Mouse (Mus musculus) CD4-positive, CD25-positive, alpha-beta regulatory T cell, adult 2 months (primary cell): ENCODE measurements around the gene Dock3.

Experiments used
- DNase-seq: peaks from one replicate; pipeline ENCODE4 v3.0.0-alpha.2; 2012; ENCODE audit warnings: low read depth, low spot score

Dock3 gene

GRCm38 (mm10) chr9:107231539-107232139 lies at the start of gene Dock3:
Dock3 (minus strand) TSS chr9:107231909.
- DNase-seq = peak; percentile 72

GRCm38 (mm10) chr9:107280322-107281027 lies 48.8 kb upstream of the Dock3 start:
- DNase-seq = peak; percentile 79

GRCm38 (mm10) chr9:107279378-107280321 lies 47.9 kb upstream of the Dock3 start:
- DNase-seq = peak; percentile 51

- DNase-seq = peak; percentile 67
Observed at GRCm38 (mm10) chr9:107278527-107279377, 47.0 kb upstream of the Dock3 start.

GRCm38 (mm10) chr9:107278126-107278525 lies 46.4 kb upstream of the Dock3 start:
- DNase-seq = no peak

DNA sequence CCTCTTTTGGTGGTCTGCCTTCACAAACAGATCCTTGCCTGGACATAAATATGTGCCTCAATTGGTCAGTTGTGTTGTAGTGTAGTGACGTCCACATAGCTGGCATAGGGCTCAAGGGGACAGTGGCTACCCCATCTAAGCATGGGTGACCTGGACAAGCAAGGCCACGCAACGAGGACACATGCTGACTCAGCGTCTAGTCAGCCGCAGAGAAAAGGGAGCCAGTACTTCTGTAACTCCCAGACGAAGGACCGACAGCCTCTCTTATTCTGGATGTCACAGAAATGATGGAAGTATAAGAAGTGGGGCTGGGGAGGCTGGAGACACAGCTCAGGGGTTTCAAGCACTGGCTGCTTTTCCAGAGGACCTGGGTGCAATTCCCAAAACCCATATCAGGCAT lies 45.9 kb upstream of the Dock3 start:
- DNase-seq = no peak

DNA sequence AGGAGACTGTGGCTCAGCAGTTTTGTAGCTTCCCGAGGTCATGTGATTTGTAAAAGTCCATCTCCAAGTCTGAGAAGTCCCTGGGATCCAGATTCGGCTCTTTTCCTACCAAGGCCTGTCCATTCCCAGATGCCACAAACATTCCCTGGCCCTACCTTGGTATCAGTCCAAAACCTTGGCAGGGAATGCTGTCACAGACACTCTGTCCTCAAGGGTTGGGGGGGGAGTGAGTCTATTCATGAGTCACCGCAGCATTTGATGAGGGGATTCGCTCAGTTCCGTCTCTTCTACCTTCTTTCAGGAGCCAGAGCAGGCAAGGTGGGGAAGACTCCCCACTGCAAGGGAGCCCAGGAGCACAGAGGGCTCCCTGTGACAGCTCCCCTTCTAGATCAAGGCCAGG lies 44.0 kb upstream of the Dock3 start:
- DNase-seq = no peak

GRCm38 (mm10) chr9:107274751-107275150 lies 43.0 kb upstream of the Dock3 start:
- DNase-seq = no peak

DNA sequence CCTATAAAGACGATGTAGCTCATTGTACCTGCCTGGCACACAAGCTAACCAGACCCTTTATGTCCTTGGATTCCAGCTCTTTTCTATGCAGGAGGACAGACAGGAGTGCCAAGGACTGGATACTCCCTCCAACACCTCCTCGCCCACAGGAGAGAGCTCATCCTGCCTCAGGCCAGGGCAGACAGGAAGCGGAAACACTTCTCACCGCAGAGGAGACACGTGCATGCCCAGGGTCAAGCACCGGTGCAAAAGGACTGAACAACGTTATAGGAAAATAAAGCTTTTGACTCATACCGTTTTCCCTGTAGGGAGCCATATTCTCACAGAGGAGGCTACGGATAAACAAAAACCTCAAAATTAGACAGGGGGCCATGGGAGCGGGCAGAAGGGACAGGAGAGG lies 41.5 kb upstream of the Dock3 start:
- peak; percentile 33 for DNase-seq

DNA sequence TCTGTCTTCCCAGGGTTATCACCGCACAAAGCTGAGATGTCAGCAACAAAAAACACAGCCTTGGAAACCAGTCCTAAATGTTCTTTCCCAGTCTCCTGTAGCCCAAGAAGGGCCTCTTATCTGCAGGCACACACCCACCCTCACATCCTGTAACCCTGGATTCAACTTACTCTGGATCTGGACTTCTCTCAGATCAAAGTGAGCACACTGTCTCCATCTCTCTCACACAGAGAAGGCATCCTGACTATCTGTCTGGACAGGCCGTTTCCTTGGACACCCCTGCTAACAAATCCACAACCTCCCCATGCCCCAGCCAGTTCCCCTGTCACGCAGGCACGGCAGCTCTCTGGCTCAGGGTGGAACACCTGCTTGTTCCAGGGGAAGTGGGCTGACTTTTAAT lies 40.6 kb upstream of the Dock3 start:
- DNase-seq = no peak

GRCm38 (mm10) chr9:107271177-107271938 lies 39.6 kb upstream of the Dock3 start:
- no peak for DNase-seq

GRCm38 (mm10) chr9:107269772-107270171 lies 38.1 kb upstream of the Dock3 start:
- no peak for DNase-seq

GRCm38 (mm10) chr9:107267721-107268402 lies 36.2 kb upstream of the Dock3 start:
- DNase-seq = no peak

DNA sequence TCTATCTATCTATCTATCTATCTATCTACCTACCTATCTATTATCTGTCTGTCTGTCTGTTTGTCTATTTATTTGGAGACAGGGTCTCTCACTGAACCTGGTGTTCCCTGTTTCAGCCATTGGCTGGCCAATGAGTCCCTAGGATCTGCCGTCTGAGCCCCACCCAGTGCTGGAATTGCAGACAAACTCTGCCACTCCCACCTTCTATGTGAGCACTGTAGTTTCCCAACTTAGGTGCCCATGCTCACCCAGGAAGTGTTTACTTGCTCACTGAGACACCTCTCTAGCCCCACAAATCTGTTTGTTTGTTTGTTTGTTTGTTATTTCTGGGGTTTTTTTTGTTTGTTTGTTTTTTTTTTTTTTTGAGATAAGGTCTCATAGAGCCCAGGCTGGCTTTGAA lies 35.3 kb upstream of the Dock3 start:
- no peak for DNase-seq

GRCm38 (mm10) chr9:107264731-107265130 lies 33.0 kb upstream of the Dock3 start:
- no peak for DNase-seq

DNA sequence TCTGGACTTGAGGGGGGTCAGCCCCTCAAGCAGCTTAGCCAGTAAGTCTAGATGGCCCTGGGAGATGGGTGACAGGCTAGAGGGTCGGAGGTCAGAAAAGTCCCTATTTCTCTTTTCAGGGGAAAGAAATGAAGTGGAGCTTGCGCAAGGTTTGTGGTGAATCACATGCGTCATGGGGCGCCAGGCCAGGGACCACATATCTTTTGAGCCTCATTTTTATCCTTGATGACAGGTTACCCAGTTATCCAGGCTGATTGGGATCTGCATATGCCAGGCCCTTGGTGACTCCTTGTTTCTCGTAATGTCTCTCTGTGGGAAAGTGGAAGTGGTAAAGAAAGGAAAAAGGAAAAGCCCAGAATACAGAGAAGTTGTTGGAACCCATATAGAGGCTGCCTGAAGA lies 32.2 kb upstream of the Dock3 start:
- DNase-seq = no peak

GRCm38 (mm10) chr9:107262375-107262774 lies 30.7 kb upstream of the Dock3 start:
- DNase-seq = no peak

DNA sequence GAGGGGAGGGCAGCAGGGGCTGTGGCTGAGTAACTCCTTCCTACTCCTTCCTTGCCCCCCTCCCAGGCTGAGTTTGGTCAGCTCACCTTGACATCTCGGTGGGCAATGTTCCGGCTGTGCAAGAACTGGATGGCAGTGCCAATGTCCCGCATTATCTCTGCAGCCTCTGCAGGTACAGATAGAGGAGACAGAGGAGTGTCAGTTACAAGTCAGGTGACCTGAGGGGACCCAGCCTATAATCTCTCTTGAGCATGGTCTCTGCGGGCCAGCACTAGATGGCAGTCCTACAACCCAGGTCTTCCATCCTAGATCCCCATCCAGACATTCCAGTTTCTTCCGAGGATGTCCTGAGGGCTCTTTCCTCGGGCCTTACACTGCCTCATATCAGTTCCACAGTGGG lies 30.1 kb upstream of the Dock3 start:
- DNase-seq = no peak

- no peak for DNase-seq
Observed at GRCm38 (mm10) chr9:107260836-107261235, 29.1 kb upstream of the Dock3 start.

DNA sequence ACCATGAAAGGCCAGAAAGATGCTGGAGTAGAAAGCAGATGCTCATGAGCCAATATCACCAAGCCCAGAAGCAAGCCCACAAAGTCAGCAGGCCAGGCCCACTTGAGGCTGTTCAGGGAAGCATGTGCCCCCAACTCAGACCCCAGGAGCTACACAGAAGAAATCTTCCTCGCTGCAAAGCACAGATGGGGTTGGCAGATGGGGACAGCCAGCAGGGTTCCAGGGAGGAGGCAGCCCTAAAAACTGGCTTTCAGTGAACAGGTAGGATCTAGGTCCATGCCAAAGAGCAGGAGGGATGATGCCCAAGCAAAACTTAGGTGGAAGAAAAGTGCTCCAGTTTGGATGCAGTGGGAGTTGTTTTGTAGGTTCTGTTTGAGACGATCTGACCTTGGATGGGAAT lies 28.7 kb upstream of the Dock3 start:
- no peak for DNase-seq
